In genomic region chr5:134341721-134342120, GRCm38 (mm10) we compare ENCODE assay signal across 14 mouse cellular contexts.
"Had no signal": no experiment of that assay in that cellular context is flagged by ENCODE, and none has a peak within 500 bp of the region (broad histone marks: within the 10 kb centered on the region; RNA-seq: fewer than 3 reads in every experiment).

No protein-coding gene starts in this region.

- H3K27ac ChIP-seq: liver, embryonic 13.5 days; midbrain, embryonic 12.5 days; neural tube, embryonic 13.5 days; stomach, postnatal 0 days had no signal

- H3K4me2 ChIP-seq: limb, embryonic 12.5 days; midbrain, embryonic 12.5 days; neural tube, embryonic 13.5 days had no signal

- H3K36me3 ChIP-seq: kidney, embryonic 15.5 days; limb, embryonic 12.5 days; liver, embryonic 13.5 days; lung, embryonic 15.5 days; midbrain, embryonic 12.5 days; neural tube, embryonic 13.5 days had no signal

- H3K27me3 ChIP-seq: kidney, embryonic 15.5 days; limb, embryonic 12.5 days; liver, embryonic 13.5 days; lung, embryonic 15.5 days; midbrain, embryonic 12.5 days; neural tube, embryonic 13.5 days had no signal

- ATAC-seq: midbrain, embryonic 16.5 days had no signal

- H3K4me3 ChIP-seq: kidney, embryonic 15.5 days; limb, embryonic 12.5 days; lung, embryonic 15.5 days; midbrain, embryonic 12.5 days; neural tube, embryonic 13.5 days had no signal

- H3K9ac ChIP-seq: kidney, embryonic 15.5 days; limb, embryonic 12.5 days; liver, embryonic 13.5 days; liver, postnatal 0 days; lung, embryonic 15.5 days; midbrain, embryonic 12.5 days; neural tube, embryonic 13.5 days had no signal

- DNase-seq: layer of hippocampus, adult 9-11 months; layer of hippocampus, postnatal 36 days; liver; liver, embryonic 13.5 days; liver, postnatal 0 days; right cerebral cortex, adult 18-20 months; right cerebral cortex, postnatal 25 days had no signal

- H3K4me1 ChIP-seq: limb, embryonic 12.5 days; lung, embryonic 15.5 days; midbrain, embryonic 12.5 days; neural tube, embryonic 13.5 days had no signal

- H3K9me3 ChIP-seq: kidney, embryonic 15.5 days; limb, embryonic 12.5 days; lung, embryonic 15.5 days; midbrain, embryonic 12.5 days; neural tube, embryonic 13.5 days had no signal
